Mouse (Mus musculus): Measurements from ENCODE around the gene Tmem30a.

Tmem30a gene

GRCm38 (mm10) chr9:79792841-79793835 lies at the start of gene Tmem30a:
Gene Tmem30a (minus strand): TSS chr9:79793507.
- peak; percentile 75 for DNase-seq (ENCODE audit: low spot score)

- DNase-seq (ENCODE audit: low spot score): no peak
Measured at GRCm38 (mm10) chr9:79842615-79843014, 49.3 kb upstream of the Tmem30a start.

- DNase-seq (ENCODE audit: low spot score): no peak
Measured at GRCm38 (mm10) chr9:79842028-79842427, 48.7 kb upstream of the Tmem30a start.

- no peak for DNase-seq (ENCODE audit: low spot score)
Measured at GRCm38 (mm10) chr9:79831294-79831693, 38.0 kb upstream of the Tmem30a start.

- no peak for DNase-seq (ENCODE audit: low spot score)
Measured at GRCm38 (mm10) chr9:79830874-79831273, 37.6 kb upstream of the Tmem30a start.

- no peak for DNase-seq (ENCODE audit: low spot score)
Measured at GRCm38 (mm10) chr9:79829842-79830800, 36.8 kb upstream of the Tmem30a start.

GRCm38 (mm10) chr9:79827072-79827471 lies 33.8 kb upstream of the Tmem30a start:
- no peak for DNase-seq (ENCODE audit: low spot score)

GRCm38 (mm10) chr9:79825526-79825925 lies 32.2 kb upstream of the Tmem30a start:
- no peak for DNase-seq (ENCODE audit: low spot score)

GRCm38 (mm10) chr9:79823856-79824255 lies 30.5 kb upstream of the Tmem30a start:
- DNase-seq (ENCODE audit: low spot score): no peak

- no peak for DNase-seq (ENCODE audit: low spot score)
Measured at GRCm38 (mm10) chr9:79823438-79823837, 30.1 kb upstream of the Tmem30a start.

- DNase-seq (ENCODE audit: low spot score): no peak
Measured at GRCm38 (mm10) chr9:79816464-79816863, 23.2 kb upstream of the Tmem30a start.

- no peak for DNase-seq (ENCODE audit: low spot score)
Measured at GRCm38 (mm10) chr9:79816013-79816412, 22.7 kb upstream of the Tmem30a start.

- DNase-seq (ENCODE audit: low spot score): no peak
Measured at GRCm38 (mm10) chr9:79814592-79814991, 21.3 kb upstream of the Tmem30a start.

- DNase-seq (ENCODE audit: low spot score): no peak
Measured at GRCm38 (mm10) chr9:79810969-79811902, 17.9 kb upstream of the Tmem30a start.

GRCm38 (mm10) chr9:79810534-79810933 lies 17.2 kb upstream of the Tmem30a start:
- no peak for DNase-seq (ENCODE audit: low spot score)

GRCm38 (mm10) chr9:79809411-79809810 lies 16.1 kb upstream of the Tmem30a start:
- no peak for DNase-seq (ENCODE audit: low spot score)

- DNase-seq (ENCODE audit: low spot score): no peak
Measured at GRCm38 (mm10) chr9:79807178-79807577, 13.9 kb upstream of the Tmem30a start.

GRCm38 (mm10) chr9:79806317-79807075 lies 13.2 kb upstream of the Tmem30a start:
- DNase-seq (ENCODE audit: low spot score): no peak

GRCm38 (mm10) chr9:79805426-79805825 lies 12.1 kb upstream of the Tmem30a start:
- no peak for DNase-seq (ENCODE audit: low spot score)

- no peak for DNase-seq (ENCODE audit: low spot score)
Measured at GRCm38 (mm10) chr9:79796461-79797135, 3.3 kb upstream of the Tmem30a start.
